Mouse (Mus musculus) urinary bladder, postnatal 36 days (tissue): ENCODE data around the gene Gm15013.
A peak's percentile ranks its signal among the peaks of the same experiment; 100 is the strongest.
"Not testable (repeated sequence)": the region's sequence is repeated elsewhere in the genome, so short reads cannot be mapped to it uniquely, and the experiment has no call there.

ENCODE experiments used
- DNase-seq, 2 experiments: peaks; one replicate each; pipeline ENCODE4 v3.0.0; 2022; ENCODE audit warnings: low spot score in 2 of 2, mixed read lengths in 1 of 2

The Gm15013 gene

DNA sequence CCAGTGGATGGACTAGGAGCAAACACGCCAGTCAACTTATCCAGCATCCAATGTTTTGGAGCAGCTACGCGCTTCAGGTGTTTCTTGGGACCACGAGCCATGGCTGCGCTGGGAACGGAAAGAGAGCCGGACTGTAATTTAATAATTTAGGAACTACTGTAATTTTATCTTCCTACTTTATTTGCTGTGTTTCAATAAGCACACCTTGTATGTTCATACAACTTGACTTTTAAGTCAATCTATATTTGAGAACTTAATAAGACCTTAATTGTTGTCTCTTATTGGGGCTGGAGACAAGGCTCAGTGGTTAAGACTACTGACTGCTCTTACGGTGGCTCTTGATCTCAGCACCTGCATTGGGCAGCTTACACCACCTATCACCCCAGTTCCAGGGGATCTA is at the start of gene Gm15013:
TSS of gene Gm15013 (minus strand) at position 101 of the 400 bp plus-strand sequence.
- no peak for DNase-seq

DNA sequence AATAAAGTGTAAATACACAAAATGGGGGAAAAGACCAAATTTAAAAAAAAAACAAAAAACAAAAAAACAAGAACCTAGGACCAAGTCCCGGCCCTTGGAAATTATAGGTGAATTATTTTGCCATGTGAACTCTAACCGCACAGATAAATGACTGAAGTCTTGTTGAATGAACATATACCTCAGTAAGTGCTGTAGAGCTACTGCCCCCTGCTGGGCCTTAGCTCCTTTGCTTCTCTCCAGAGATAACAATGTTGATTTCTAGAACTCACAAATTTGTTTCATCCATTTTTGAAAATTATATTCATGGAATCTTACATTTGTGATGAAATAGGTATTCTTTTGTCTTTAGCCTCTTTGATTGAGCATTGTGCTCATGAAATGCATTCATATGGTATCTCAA is 48.3 kb upstream of the Gm15013 start:
- DNase-seq, result no peak

DNA sequence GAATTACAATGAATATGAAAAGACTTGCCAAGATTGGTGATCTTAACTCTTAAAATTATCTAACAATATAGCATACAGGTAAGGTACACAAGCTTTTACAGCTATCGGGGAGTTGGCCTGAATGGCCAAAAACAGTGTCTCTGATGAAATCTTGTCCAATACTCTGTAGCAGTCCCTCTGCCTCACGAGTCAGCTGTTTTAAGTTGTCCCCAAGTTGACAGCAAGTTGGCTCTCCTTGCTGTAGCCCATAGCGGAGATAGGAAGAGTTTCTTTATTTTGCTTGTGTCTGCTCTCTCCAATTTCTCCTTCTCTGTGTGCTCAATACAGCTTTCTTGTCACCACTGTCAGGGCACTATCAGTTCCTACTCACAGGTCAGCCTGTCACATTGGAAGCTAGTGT is 44.4 kb upstream of the Gm15013 start:
- DNase-seq, result not testable (repeated sequence)

DNA sequence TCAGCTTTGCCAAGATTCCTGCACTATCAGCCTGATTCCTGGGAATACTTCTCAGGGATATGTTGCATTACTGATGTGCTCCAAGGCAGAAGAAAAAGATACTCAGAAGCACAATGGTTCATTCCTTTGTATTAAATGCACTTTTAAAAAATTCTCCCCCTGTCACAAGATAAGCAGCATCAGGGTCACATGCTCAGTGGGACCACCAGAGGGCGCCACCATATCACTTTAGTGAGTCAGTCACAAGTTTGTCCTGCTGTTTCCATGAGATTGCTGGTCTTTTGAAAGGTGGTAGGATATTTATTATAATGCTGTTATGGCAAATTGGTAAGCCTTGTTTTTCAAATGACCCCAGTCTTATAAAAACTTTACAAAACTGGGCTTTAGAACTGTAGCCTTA is 37.6 kb upstream of the Gm15013 start:
- peak in 1 of 2 experiments; percentile 11 for DNase-seq

DNA sequence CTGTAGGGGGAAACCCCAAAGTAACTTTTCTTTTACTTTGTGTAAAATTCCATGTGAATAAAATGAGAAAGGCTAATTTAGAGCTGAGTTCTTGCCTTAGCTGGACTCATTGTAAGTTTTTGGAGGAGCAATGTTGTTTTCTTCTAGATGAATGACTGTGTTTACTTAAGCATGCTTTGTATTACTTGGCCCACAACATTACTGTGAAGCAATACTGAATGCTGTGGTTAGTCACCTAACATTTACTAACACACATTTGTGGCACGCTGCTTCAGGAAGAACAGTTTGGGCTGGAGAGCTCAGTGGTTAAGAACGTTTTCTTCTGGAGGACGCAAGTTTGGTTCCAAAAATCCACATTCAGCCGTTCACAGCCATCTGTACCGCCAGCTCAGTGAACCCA is 22.8 kb upstream of the Gm15013 start:
- no peak for DNase-seq

DNA sequence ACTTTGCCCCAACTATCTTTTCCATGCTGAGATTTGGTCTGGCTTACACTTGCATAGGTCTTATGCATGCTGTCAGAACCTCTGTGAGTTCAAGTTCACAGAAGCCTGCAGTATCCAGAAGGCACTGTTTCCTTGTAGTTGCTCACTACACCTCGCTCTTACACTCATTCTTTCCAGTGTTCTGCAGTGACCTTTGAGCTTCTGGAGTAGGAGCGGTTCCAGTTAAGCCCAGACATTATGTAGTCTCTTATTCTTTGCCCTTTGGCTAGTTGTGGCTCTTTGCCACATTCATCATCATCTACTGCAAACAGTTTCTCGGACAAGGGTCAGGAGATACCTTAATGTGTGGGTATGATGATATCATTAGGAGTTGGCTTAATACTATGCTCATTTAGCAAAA is 16.3 kb upstream of the Gm15013 start:
- DNase-seq, result no peak

DNA sequence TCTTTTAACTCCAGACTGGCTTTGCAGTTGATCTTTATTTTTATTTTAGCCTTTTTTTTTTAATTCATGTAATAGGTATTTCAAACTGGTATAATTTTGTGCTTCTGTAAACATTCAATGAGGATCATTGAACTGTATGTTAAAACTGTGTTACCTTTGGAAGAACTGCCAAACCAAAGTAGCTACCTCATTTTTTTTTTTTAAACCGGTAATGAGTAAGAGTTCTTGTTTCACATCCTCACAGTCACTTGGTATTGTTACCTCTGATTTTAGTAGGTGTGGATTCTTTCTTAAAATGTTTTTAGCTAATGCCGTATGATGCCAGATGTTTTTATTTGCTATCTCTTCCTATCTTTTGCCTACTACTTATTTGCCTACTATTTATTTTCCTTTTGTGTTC is 8.1 kb upstream of the Gm15013 start:
- no peak for DNase-seq

DNA sequence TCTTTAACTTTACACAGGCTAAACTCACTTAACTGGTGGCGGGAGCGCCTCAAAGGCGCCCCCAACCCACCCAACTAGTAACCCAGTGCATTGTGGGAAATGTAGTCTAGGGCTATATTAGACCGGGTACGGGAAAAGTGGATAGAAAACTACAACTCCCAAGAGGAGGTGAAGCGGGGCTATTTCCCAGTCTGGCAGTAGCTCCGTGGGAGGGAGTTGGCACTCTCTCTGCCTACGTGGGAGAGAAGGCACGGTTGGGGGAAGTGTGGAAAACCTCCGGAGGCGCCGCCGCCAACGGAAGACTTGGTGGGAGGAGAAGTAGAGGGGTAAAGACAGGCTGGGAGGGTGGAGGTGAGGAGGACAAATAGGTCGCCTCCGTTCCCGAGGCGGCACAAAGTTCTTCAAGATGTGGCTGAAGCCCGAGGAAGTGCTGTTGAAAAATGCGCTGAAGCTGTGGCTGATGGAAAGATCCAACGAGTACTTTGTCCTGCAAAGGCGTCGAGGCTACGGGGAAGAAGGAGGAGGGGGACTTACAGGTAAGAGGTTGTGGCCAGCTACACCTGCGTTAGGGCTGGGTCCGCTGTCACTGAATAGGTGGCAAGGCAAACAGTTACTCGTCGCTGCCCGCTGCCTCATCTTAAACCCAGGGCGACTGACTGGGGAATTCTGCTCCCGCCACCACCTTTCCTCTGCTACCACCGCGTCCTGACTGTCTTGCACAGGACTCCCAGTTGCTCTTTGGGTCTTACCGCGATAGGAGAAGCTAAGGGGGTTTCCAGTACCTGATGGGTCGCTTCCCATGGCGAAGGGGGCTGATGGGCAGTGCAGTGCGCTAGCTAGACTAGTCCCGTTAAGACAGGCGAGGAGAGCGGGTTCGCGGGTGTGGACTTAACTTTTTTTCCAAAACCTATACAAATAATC is 29.2 kb downstream of the Gm15013 start, which contains the start of gene Tbc1d8b:
TSS of gene Tbc1d8b (plus strand) at position 222 of the 921 bp plus-strand sequence.
- peak; percentile 63 to 79 for DNase-seq

DNA sequence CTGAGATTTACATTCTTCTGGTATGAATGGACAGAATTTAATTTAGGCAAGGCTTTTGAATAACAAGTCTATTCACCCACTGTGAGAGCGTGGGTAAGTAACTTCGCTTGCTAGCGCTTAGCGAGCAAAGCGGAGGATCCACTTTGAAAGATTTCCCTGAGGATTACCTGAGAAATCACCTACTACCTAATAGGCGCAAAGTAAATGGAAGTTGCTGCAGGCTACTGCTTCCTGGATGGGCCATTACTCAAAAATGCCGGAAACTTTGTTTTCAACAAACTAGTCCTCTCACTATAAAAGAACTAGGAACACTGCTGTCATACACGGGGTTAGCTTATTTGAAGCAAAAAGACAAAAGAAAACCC is 29.9 kb downstream of the Gm15013 start:
- no peak for DNase-seq

DNA sequence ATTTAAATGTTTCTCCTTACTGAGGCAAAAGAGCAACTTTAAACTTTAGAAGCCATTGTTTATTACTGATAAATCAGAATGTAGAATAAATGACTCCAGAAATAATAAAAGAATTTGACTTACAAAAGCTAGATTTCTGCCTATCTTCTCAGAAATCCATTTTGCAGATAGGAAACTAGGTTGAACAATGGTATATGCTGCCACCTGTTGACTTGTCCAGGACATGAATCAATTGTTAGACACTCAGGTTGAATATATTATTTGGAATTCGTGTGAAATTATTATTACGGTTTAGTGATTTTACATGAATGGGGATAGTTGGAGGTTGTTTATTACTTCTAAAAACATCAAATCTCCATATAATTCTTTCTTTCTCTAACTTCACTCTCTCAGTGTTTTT is 48.5 kb downstream of the Gm15013 start:
- DNase-seq, result no peak
